Comparison of ENCODE assay signal across 8 mouse cellular contexts in genomic region chr3:96560881-96561668, GRCm38 (mm10). TPM values are rescaled to one million over a fixed set of nuclear protein-coding genes. Genes with fewer than 3 reads are reported as not detected.
A peak's percentile ranks its signal among the peaks of the same experiment; 100 is the strongest.
DNase-seq lines count a peak whose midpoint lies in the region; ATAC-seq lines count a peak whose summit lies in the region.

No protein-coding gene starts in this region.

- ATAC-seq in lung, embryonic 15.5 days (ENCODE audit: borderline replicate concordance, extremely low read depth, low FRiP score, low TSS enrichment), result no peak
- no peak for ATAC-seq in forebrain, embryonic 16.5 days

- 76% methylated on average over 9 of the region's 9 CpGs for WGBS in lung, embryonic 15.5 days
- WGBS in forebrain, embryonic 16.5 days, result 84% methylated on average over 9 of the region's 9 CpGs

- H3K4me2 ChIP-seq in lung, embryonic 15.5 days, result peak overlapping the region; percentile 76
- peak overlapping the region; percentile 77 for H3K4me2 ChIP-seq in forebrain, embryonic 16.5 days (ENCODE audit: low read length)

- no peaks in the 10 kb centered on the region for H3K9me3 ChIP-seq in lung, embryonic 15.5 days
- H3K9me3 ChIP-seq in forebrain, embryonic 16.5 days (ENCODE audit: control insufficient read depth, low read length), result no peaks in the 10 kb centered on the region

- H3K27ac ChIP-seq in lung, embryonic 15.5 days, result peak overlapping the region; percentile 93
- H3K27ac ChIP-seq in forebrain, embryonic 16.5 days (ENCODE audit: low read length), result no peak overlapping the region; the same call in 1 of the 2 replicates

- H3K4me3 ChIP-seq in lung, embryonic 15.5 days, result peak overlapping the region; percentile 70
- 0 out of 2 replicates have a peak overlapping the region, but pooled peaks have one; percentile 85 for H3K4me3 ChIP-seq in forebrain, embryonic 16.5 days (replicated peaks; ENCODE audit: low read length)

- peaks cover 20% of the 10 kb centered on the region for H3K36me3 ChIP-seq in lung, embryonic 15.5 days
- H3K36me3 ChIP-seq in forebrain, embryonic 16.5 days (ENCODE audit: control insufficient read depth, insufficient read depth), result peaks cover 12% of the 10 kb centered on the region

- no peaks in the 10 kb centered on the region for H3K27me3 ChIP-seq in lung, embryonic 15.5 days
- H3K27me3 ChIP-seq in forebrain, embryonic 16.5 days (replicated peaks; ENCODE audit: control insufficient read depth, insufficient read depth, low read length), result no peaks in the 10 kb centered on the region

- peaks cover 67% of the 10 kb centered on the region for H3K4me1 ChIP-seq in lung, embryonic 15.5 days
- H3K4me1 ChIP-seq in forebrain, embryonic 16.5 days (replicated peaks; ENCODE audit: control insufficient read depth, insufficient read depth, low read length), result peaks cover 40% of the 10 kb centered on the region

- intact Hi-C loops in left cerebral cortex, postnatal 36 days (cut with DNase I), result no loop called here

- H3K9ac ChIP-seq in lung, embryonic 15.5 days, result peak overlapping the region; percentile 80; the same call in 1 of the 2 replicates
- no peak overlapping the region for H3K9ac ChIP-seq in forebrain, embryonic 16.5 days (replicated peaks; ENCODE audit: low read depth, low read length)

- no peak for DNase-seq in lung, adult 18-20 months
- peak; percentile 29 to 47 for DNase-seq in kidney, postnatal 36 days
- DNase-seq in skeletal muscle tissue, adult 2 months (ENCODE audit: low read depth, low spot score), result peak; percentile 78
- DNase-seq in embryo, embryonic 11 days, result no peak
- DNase-seq in left cerebral cortex, postnatal 36 days (ENCODE audit: low spot score in 2 of 2), result no peak
- DNase-seq in left cerebral cortex, adult 9 months (ENCODE audit: low spot score in 2 of 2), result no peak

RNA-seq across cellular contexts. Expression of gene Txnip, which starts 3.3 kb away (rescaled TPM):
- 129 and 141 TPM in 2 replicates for polyA plus RNA-seq in lung, embryonic 15.5 days (2015; fragmentation: Nextera tagmentation; extraction: Ambion mirVana)
- polyA plus RNA-seq in forebrain, embryonic 16.5 days (2015; fragmentation: Nextera tagmentation; extraction: Ambion mirVana), result 63.4 and 75.9 TPM in 2 replicates
- total RNA-seq in left cerebral cortex, postnatal 36 days (2021), result 10 to 100 TPM; 19.5 to 21.8 TPM

RNA-seq across cellular contexts. Expression of gene Gm16253, which starts 15.7 kb away (rescaled TPM):
- polyA plus RNA-seq in lung, embryonic 15.5 days (2015; fragmentation: Nextera tagmentation; extraction: Ambion mirVana), result 1.1 and 1.3 TPM in 2 replicates
- 1.6 and 1.8 TPM in 2 replicates for polyA plus RNA-seq in forebrain, embryonic 16.5 days (2015; fragmentation: Nextera tagmentation; extraction: Ambion mirVana)
- total RNA-seq in left cerebral cortex, postnatal 36 days (2021), result not detected

RNA-seq across cellular contexts. Expression of gene Polr3gl, which starts 32.9 kb away (rescaled TPM):
- 38.3 and 39.8 TPM in 2 replicates for polyA plus RNA-seq in lung, embryonic 15.5 days (2015; fragmentation: Nextera tagmentation; extraction: Ambion mirVana)
- polyA plus RNA-seq in forebrain, embryonic 16.5 days (2015; fragmentation: Nextera tagmentation; extraction: Ambion mirVana), result 38.7 and 43.1 TPM in 2 replicates
- 10 to 100 TPM; 22.5 to 29.9 TPM for total RNA-seq in left cerebral cortex, postnatal 36 days (2021)

RNA-seq across cellular contexts. Expression of gene Ankrd34a, which starts 35.4 kb away (rescaled TPM):
- 1.8 and 2.2 TPM in 2 replicates for polyA plus RNA-seq in lung, embryonic 15.5 days (2015; fragmentation: Nextera tagmentation; extraction: Ambion mirVana)
- polyA plus RNA-seq in forebrain, embryonic 16.5 days (2015; fragmentation: Nextera tagmentation; extraction: Ambion mirVana), result 16.2 and 21.9 TPM in 2 replicates
- total RNA-seq in left cerebral cortex, postnatal 36 days (2021), result 10 to 100 TPM; 68.9 to 75.7 TPM

RNA-seq across cellular contexts. Expression of gene Hfe2, which starts 36.1 kb away (rescaled TPM):
- polyA plus RNA-seq in lung, embryonic 15.5 days (2015; fragmentation: Nextera tagmentation; extraction: Ambion mirVana), result 0.55 and 0.57 TPM in 2 replicates
- 0.66 and 1.1 TPM in 2 replicates for polyA plus RNA-seq in forebrain, embryonic 16.5 days (2015; fragmentation: Nextera tagmentation; extraction: Ambion mirVana)
- 1 to 10 TPM in 1 of 2 experiments, under 1 TPM in 1; 0.77 to 2.1 TPM for total RNA-seq in left cerebral cortex, postnatal 36 days (2021)

Comparison
In these comparisons a context has a peak if more than half of its experiments do, and no peak if none do; other contexts are left out.
1. DNase-seq: peak in kidney, postnatal 36 days (2 of 2) and skeletal muscle tissue, adult 2 months (single experiment); none in lung, adult 18-20 months (0 of 2), embryo, embryonic 11 days (single experiment), left cerebral cortex, postnatal 36 days (0 of 2) and left cerebral cortex, adult 9 months (0 of 2).